Mouse (Mus musculus) hindbrain, embryonic 16.5 days (tissue): Measurements from ENCODE around the gene Acot6. TPM values are rescaled to one million over a fixed set of nuclear protein-coding genes. Genes with fewer than 3 reads are reported as not detected.
"Not testable (repeated sequence)": the region's sequence is repeated elsewhere in the genome, so short reads cannot be mapped to it uniquely, and the experiment has no call there.

Source experiments
- ATAC-seq: fragments of 200-750 bp; cut with Nextera tagmentation; 2 replicates; pipeline ENCODE4 v1.8.0; 2017; ENCODE audit warnings: moderate TSS enrichment, moderate library complexity
- H3K27ac ChIP-seq: fragments of 300-500 bp; sonication (generic); 2 replicates; pipeline ENCODE4 v1.5.1; 2014; ENCODE audit warnings: low read depth, mild to moderate bottlenecking, control low read depth, low read length, moderate library complexity
- H3K27me3 ChIP-seq: fragments of 300-500 bp; sonication (generic); replicated peaks from 2 replicates; pipeline ENCODE4 v1.6.1; 2014; ENCODE audit warnings: low read length; ENCODE audit not compliant: control insufficient read depth, insufficient read depth
- H3K36me3 ChIP-seq: fragments of 300-500 bp; sonication (generic); 2 replicates; pipeline ENCODE4 v1.6.1; 2014; ENCODE audit warnings: mild to moderate bottlenecking, low read length, moderate library complexity, mixed read lengths; ENCODE audit not compliant: control insufficient read depth, insufficient read depth
- H3K4me1 ChIP-seq: fragments of 300-500 bp; sonication (generic); 2 replicates; pipeline ENCODE4 v1.6.1; 2014; ENCODE audit warnings: low read depth, low read length; ENCODE audit not compliant: control insufficient read depth, insufficient read depth
- H3K4me2 ChIP-seq: fragments of 300-500 bp; sonication (generic); 2 replicates; pipeline ENCODE4 v1.6.1; 2014; ENCODE audit warnings: mild to moderate bottlenecking, low read length, control low read depth, moderate library complexity
- H3K4me3 ChIP-seq: fragments of 300-500 bp; sonication (generic); 2 replicates; pipeline ENCODE4 v1.5.1; 2014; ENCODE audit warnings: mild to moderate bottlenecking, low read length, control low read depth, moderate library complexity
- H3K9ac ChIP-seq: fragments of 300-500 bp; sonication (generic); 2 replicates; pipeline ENCODE4 v1.6.1; 2014; ENCODE audit warnings: low read depth, mild to moderate bottlenecking, control low read depth, low read length, moderate library complexity
- H3K9me3 ChIP-seq: fragments of 300-500 bp; sonication (generic); 2 replicates; pipeline ENCODE4 v1.6.1; 2014; ENCODE audit warnings: mild to moderate bottlenecking, low read length, moderate library complexity; ENCODE audit not compliant: control insufficient read depth
- WGBS: fragments of 180-500 bp; shearing (Covaris S2); extraction: QIAGEN DNeasy Blood & Tissue Kit; methylation state at CpG from one replicate; pipeline ENCODE4 v1.1.7; 2014; 5-methylcytosine and 5-hydroxymethylcytosine counted together
- polyA plus RNA-seq: library from polyadenylated mRNA; unstranded; fragments of >200 nt; fragmentation: Nextera tagmentation; extraction: Ambion mirVana; gene quantifications from 2 replicates; pipeline ENCODE4 v1.2.1, GENCODE M21; 2015

Gene Acot6
- polyA plus RNA-seq, 1 experiment from 2014 or later, result 1.5 TPM

GRCm38 (mm10) chr12:84063833-84064232 is 36.6 kb upstream of the Acot6 start:
- H3K27ac ChIP-seq, result no peak overlapping the region

GRCm38 (mm10) chr12:84064621-84065020 is 35.8 kb upstream of the Acot6 start:
- H3K4me1 ChIP-seq, result no peaks in the 10 kb centered on the region; the same call in 1 of the 2 replicates
- no peaks in the 10 kb centered on the region for H3K36me3 ChIP-seq
- no peak overlapping the region for H3K4me3 ChIP-seq
- H3K9me3 ChIP-seq, result no peaks in the 10 kb centered on the region
- 71% methylated on average over 8 of the region's 8 CpGs for WGBS
- no peak overlapping the region for H3K9ac ChIP-seq
- no peak for ATAC-seq
- H3K4me2 ChIP-seq, result no peak overlapping the region
- peaks cover 13% of the 10 kb centered on the region for H3K27me3 ChIP-seq
- H3K27ac ChIP-seq, result no peak overlapping the region

More at GRCm38 (mm10) chr12:84063833-84064232, 36.6 kb upstream of the Acot6 start:
- H3K27me3 ChIP-seq, result peaks cover 7% of the 10 kb centered on the region
- H3K4me2 ChIP-seq, result no peak overlapping the region
- 89% methylated on average over 2 of the region's 2 CpGs for WGBS
- no peak overlapping the region for H3K4me3 ChIP-seq
- no peaks in the 10 kb centered on the region for H3K4me1 ChIP-seq
- no peaks in the 10 kb centered on the region for H3K9me3 ChIP-seq
- no peak overlapping the region for H3K9ac ChIP-seq
- H3K36me3 ChIP-seq, result no peaks in the 10 kb centered on the region
- no peak for ATAC-seq

- Histone ChIP-seq H3K9me3 (no peaks in the 10 kb centered on the region), H3K9ac (no peak overlapping the region), H3K36me3 (no peaks in the 10 kb centered on the region), H3K4me3 (no peak overlapping the region), H3K27ac (no peak overlapping the region), H3K27me3 (peaks cover 17% of the 10 kb centered on the region), H3K4me2 (no peak overlapping the region), H3K4me1 (no peaks in the 10 kb centered on the region; the same call in 1 of the 2 replicates)
- ATAC-seq, result no peak
- WGBS, result 89% methylated on average over 4 of the region's 4 CpGs
These were observed 32.7 kb upstream of the Acot6 start for GRCm38 (mm10) chr12:84067752-84068151.

GRCm38 (mm10) chr12:84068296-84068695 is 32.2 kb upstream of the Acot6 start:
- no peak overlapping the region for H3K27ac ChIP-seq
- H3K4me3 ChIP-seq, result no peak overlapping the region
- 56% methylated on average over 8 of the region's 8 CpGs for WGBS
- no peak overlapping the region for H3K4me2 ChIP-seq
- no peaks in the 10 kb centered on the region; the same call in 1 of the 2 replicates for H3K4me1 ChIP-seq
- H3K36me3 ChIP-seq, result no peaks in the 10 kb centered on the region
- no peak overlapping the region for H3K9ac ChIP-seq
- no peaks in the 10 kb centered on the region for H3K9me3 ChIP-seq
- H3K27me3 ChIP-seq, result peaks cover 17% of the 10 kb centered on the region
- ATAC-seq, result no peak

GRCm38 (mm10) chr12:84068986-84069385 is 31.5 kb upstream of the Acot6 start, which contains the start of gene Acot5:
Gene Acot5, plus strand, starts transcription at chr12:84069325.
- ATAC-seq, result no peak
- Histone ChIP-seq H3K9me3 (no peaks in the 10 kb centered on the region), H3K27ac (no peak within 1 kb of the TSS), H3K4me3 (peak within 1 kb of the TSS; percentile 45), H3K4me1 (no peaks in the 10 kb centered on the region; the same call in 1 of the 2 replicates), H3K9ac (peak within 1 kb of the TSS; percentile 45), H3K27me3 (peaks cover 17% of the 10 kb centered on the region), H3K4me2 (peak within 1 kb of the TSS; percentile 67), H3K36me3 (no peaks in the 10 kb centered on the region)
- 58% methylated on average over 9 of the region's 9 CpGs for WGBS

- not testable (repeated sequence) for H3K27ac ChIP-seq, H3K9me3 ChIP-seq, ATAC-seq, H3K36me3 ChIP-seq, H3K4me1 ChIP-seq
- Histone ChIP-seq H3K4me2 (peak overlapping the region; percentile 67), H3K27me3 (peaks cover 17% of the 10 kb centered on the region), H3K4me3 (peak overlapping the region; percentile 45), H3K9ac (peak overlapping the region; percentile 45)
- 3% methylated on average over 13 of the region's 52 CpGs for WGBS
These were observed 30.9 kb upstream of the Acot6 start for GRCm38 (mm10) chr12:84069582-84069981.

- WGBS, result 92% methylated on average over 2 of the region's 2 CpGs
- H3K9ac ChIP-seq, result no peak overlapping the region
- ATAC-seq, result no peak
- no peaks in the 10 kb centered on the region; the same call in 1 of the 2 replicates for H3K4me1 ChIP-seq
- no peak overlapping the region for H3K4me2 ChIP-seq
- no peak overlapping the region for H3K4me3 ChIP-seq
- H3K9me3 ChIP-seq, result no peaks in the 10 kb centered on the region
- H3K36me3 ChIP-seq, result no peaks in the 10 kb centered on the region
- H3K27me3 ChIP-seq, result peaks cover 17% of the 10 kb centered on the region
- no peak overlapping the region for H3K27ac ChIP-seq
These were observed 28.8 kb upstream of the Acot6 start for GRCm38 (mm10) chr12:84071696-84072095.

- H3K36me3 ChIP-seq, result no peaks in the 10 kb centered on the region
- H3K27me3 ChIP-seq, result no peaks in the 10 kb centered on the region
- no peaks in the 10 kb centered on the region for H3K9me3 ChIP-seq
- H3K4me3 ChIP-seq, result no peak overlapping the region
- H3K9ac ChIP-seq, result no peak overlapping the region
- ATAC-seq, result no peak
- H3K4me1 ChIP-seq, result no peaks in the 10 kb centered on the region
- H3K4me2 ChIP-seq, result no peak overlapping the region
- H3K27ac ChIP-seq, result no peak overlapping the region
- WGBS, result 88% methylated on average over 4 of the region's 4 CpGs
These were observed 23.0 kb upstream of the Acot6 start for GRCm38 (mm10) chr12:84077371-84077990.

GRCm38 (mm10) chr12:84083842-84084241 is 16.6 kb upstream of the Acot6 start:
- Histone ChIP-seq H3K4me2 (no peak overlapping the region), H3K27ac (no peak overlapping the region), H3K4me3 (no peak overlapping the region), H3K36me3 (no peaks in the 10 kb centered on the region), H3K4me1 (no peaks in the 10 kb centered on the region), H3K9ac (no peak overlapping the region), H3K27me3 (no peaks in the 10 kb centered on the region), H3K9me3 (no peaks in the 10 kb centered on the region)
- WGBS, result 90% methylated on average over 2 of the region's 2 CpGs
- ATAC-seq, result no peak
